Mouse (Mus musculus): ENCODE measurements at regions not wholly inside any gene's neighbourhood (a gene's known extent, or its start where the extent isn't known, plus 50 kb on each side); places are given as distances from the start of the nearest gene placed in this dataset.

- Histone ChIP-seq H3K27me3 (ENCODE audit: control insufficient read depth, insufficient read depth, low read length) (no peaks in the 10 kb centered on the region), H3K36me3 (ENCODE audit: control insufficient read depth, insufficient read depth, low read length) (no peaks in the 10 kb centered on the region), H3K4me1 (replicated peaks; ENCODE audit: control insufficient read depth, insufficient read depth, low read length) (no peaks in the 10 kb centered on the region), H3K9ac (ENCODE audit: low read length) (no peak overlapping the region), H3K27ac (ENCODE audit: low read depth, low read length) (no peak overlapping the region), H3K9me3 (ENCODE audit: control insufficient read depth, low read length) (no peaks in the 10 kb centered on the region), H3K4me2 (ENCODE audit: low read depth, low read length, severe bottlenecking) (no peak overlapping the region), H3K4me3 (ENCODE audit: low read depth, low read length) (no peak overlapping the region)
- WGBS, result 86% methylated on average over 2 of the region's 2 CpGs
- DNase-seq (ENCODE audit: low spot score) (no peak), ATAC-seq (replicated peaks; ENCODE audit: low FRiP score) (no peak)
Measured at GRCm38 (mm10) chr15:21780040-21780439, 768.8 kb upstream of the Cdh18 start.

- Histone ChIP-seq H3K4me2 (ENCODE audit: low read depth, low read length, severe bottlenecking) (no peak overlapping the region), H3K27ac (ENCODE audit: low read depth, low read length) (no peak overlapping the region), H3K4me1 (replicated peaks; ENCODE audit: control insufficient read depth, insufficient read depth, low read length) (no peaks in the 10 kb centered on the region), H3K4me3 (ENCODE audit: low read depth, low read length) (no peak overlapping the region), H3K27me3 (ENCODE audit: control insufficient read depth, insufficient read depth, low read length) (no peaks in the 10 kb centered on the region), H3K36me3 (ENCODE audit: control insufficient read depth, insufficient read depth, low read length) (no peaks in the 10 kb centered on the region), H3K9me3 (ENCODE audit: control insufficient read depth, low read length) (no peaks in the 10 kb centered on the region), H3K9ac (ENCODE audit: low read length) (no peak overlapping the region)
- DNase-seq (ENCODE audit: low spot score), result no peak
- WGBS, result 49% methylated on average over 3 of the region's 3 CpGs
- peak; percentile 67 for ATAC-seq (replicated peaks; ENCODE audit: low FRiP score)
Measured at GRCm38 (mm10) chr15:21780701-21781100, 768.1 kb upstream of the Cdh18 start.
